Mouse (Mus musculus): ENCODE measurements around the gene Pbdc1. TPM values are rescaled to one million over a fixed set of nuclear protein-coding genes. Genes with fewer than 3 reads are reported as not detected.
"Not testable (repeated sequence)": the region's sequence is repeated elsewhere in the genome, so short reads cannot be mapped to it uniquely, and the experiment has no call there.

Pbdc1 gene
- polyA plus RNA-seq, 1 experiment: 13.3 TPM

GRCm38 (mm10) chrX:105124903-105125302 lies 45.3 kb downstream of the Pbdc1 start:
- no peak overlapping the region for H3K4me3 ChIP-seq
- no peak overlapping the region for H3ac ChIP-seq (ENCODE audit: control insufficient read depth, insufficient read length)
- no peaks in the 10 kb centered on the region for H3K36me3 ChIP-seq (ENCODE audit: control insufficient read depth, insufficient read depth)
- no peaks in the 10 kb centered on the region for H3K27me3 ChIP-seq (ENCODE audit: control insufficient read depth, insufficient read depth, insufficient read length)
- TF ChIP-seq MYOD1 (IDR thresholded peaks at IDR 0.05; ENCODE audit: control insufficient read depth in 1 of 3, insufficient read length in 2 of 3, low read depth in 2 of 3) (no peak), USF1 (IDR thresholded peaks at IDR 0.05; ENCODE audit: low read depth) (no peak), TCF12 (IDR thresholded peaks at IDR 0.05; ENCODE audit: insufficient read depth, poor library complexity, severe bottlenecking) (no peak), POLR2A (IDR thresholded peaks at IDR 0.05; ENCODE audit: insufficient read length, low read depth) (no peak), SRF (IDR thresholded peaks at IDR 0.05; ENCODE audit: control insufficient read depth, insufficient read length, low read depth) (no peak), MAX (IDR thresholded peaks at IDR 0.05; ENCODE audit: low read depth) (no peak), E2F4 (IDR thresholded peaks at IDR 0.05; ENCODE audit: insufficient read depth) (no peak), TCF3 (IDR thresholded peaks at IDR 0.05; ENCODE audit: insufficient read length, low read depth) (no peak), MYOG (IDR thresholded peaks at IDR 0.05; ENCODE audit: control insufficient read depth in 1 of 3, insufficient read depth in 1 of 3, insufficient read length in 2 of 3, low read depth in 2 of 3) (no peak), CEBPB (IDR thresholded peaks at IDR 0.05; ENCODE audit: insufficient read depth, poor library complexity, severe bottlenecking) (no peak), POLR2AphosphoS2 (IDR thresholded peaks at IDR 0.05; ENCODE audit: insufficient read length, low read depth) (no peak), REST (IDR thresholded peaks at IDR 0.05; ENCODE audit: insufficient read depth, insufficient read length) (no peak)
- H3K4me2 ChIP-seq (ENCODE audit: low read depth): no peak overlapping the region
- no peaks in the 10 kb centered on the region for H3K79me2 ChIP-seq (ENCODE audit: control insufficient read depth, insufficient read depth)

GRCm38 (mm10) chrX:105151872-105152461 lies 72.4 kb downstream of the Pbdc1 start:
- no peaks in the 10 kb centered on the region for H3K27me3 ChIP-seq (ENCODE audit: control insufficient read depth, insufficient read depth, insufficient read length)

GRCm38 (mm10) chrX:105165007-105165406 lies 85.5 kb downstream of the Pbdc1 start:
- not testable (repeated sequence) for H3K27me3 ChIP-seq (ENCODE audit: control insufficient read depth, insufficient read depth, insufficient read length); H3K4me2 ChIP-seq (ENCODE audit: low read depth); H3K36me3 ChIP-seq (ENCODE audit: control insufficient read depth, insufficient read depth); H3K4me3 ChIP-seq; H3K79me2 ChIP-seq (ENCODE audit: control insufficient read depth, insufficient read depth); H3ac ChIP-seq (ENCODE audit: control insufficient read depth, insufficient read length)

More at GRCm38 (mm10) chrX:105151872-105152461, 72.4 kb downstream of the Pbdc1 start:
- no peaks in the 10 kb centered on the region for H3K79me2 ChIP-seq (ENCODE audit: control insufficient read depth, insufficient read depth)
- no peak overlapping the region for H3K4me2 ChIP-seq (ENCODE audit: low read depth)
- H3K4me3 ChIP-seq: no peak overlapping the region
- H3ac ChIP-seq (ENCODE audit: control insufficient read depth, insufficient read length): no peak overlapping the region
- no peaks in the 10 kb centered on the region for H3K36me3 ChIP-seq (ENCODE audit: control insufficient read depth, insufficient read depth)
- TF ChIP-seq MYOG (IDR thresholded peaks at IDR 0.05; ENCODE audit: control insufficient read depth in 1 of 3, insufficient read depth in 1 of 3, insufficient read length in 2 of 3, low read depth in 2 of 3) (no peak), USF1 (IDR thresholded peaks at IDR 0.05; ENCODE audit: low read depth) (no peak), MAX (IDR thresholded peaks at IDR 0.05; ENCODE audit: low read depth) (no peak), TCF12 (IDR thresholded peaks at IDR 0.05; ENCODE audit: insufficient read depth, poor library complexity, severe bottlenecking) (no peak), POLR2A (IDR thresholded peaks at IDR 0.05; ENCODE audit: insufficient read length, low read depth) (no peak), POLR2AphosphoS2 (IDR thresholded peaks at IDR 0.05; ENCODE audit: insufficient read length, low read depth) (no peak), TCF3 (IDR thresholded peaks at IDR 0.05; ENCODE audit: insufficient read length, low read depth) (no peak), MYOD1 (IDR thresholded peaks at IDR 0.05; ENCODE audit: control insufficient read depth in 1 of 3, insufficient read length in 2 of 3, low read depth in 2 of 3) (no peak), SRF (IDR thresholded peaks at IDR 0.05; ENCODE audit: control insufficient read depth, insufficient read length, low read depth) (no peak), CEBPB (IDR thresholded peaks at IDR 0.05; ENCODE audit: insufficient read depth, poor library complexity, severe bottlenecking) (no peak), E2F4 (IDR thresholded peaks at IDR 0.05; ENCODE audit: insufficient read depth) (no peak)

Other genes with a start within 250 kb of the Pbdc1 start
- gene Magee2, start 222.5 kb upstream of the Pbdc1 start, polyA plus RNA-seq (2012; fragmentation: generic; extraction: Trizol): not detected
- gene Magee1, start 40.6 kb downstream of the Pbdc1 start, polyA plus RNA-seq (2012; fragmentation: generic; extraction: Trizol): 3.1 TPM

All from myocyte (in vitro differentiated cells).